Mouse (Mus musculus) brain, embryonic 14.5 days (tissue): ENCODE measurements around the gene Sash1. TPM values are rescaled to one million over a fixed set of nuclear protein-coding genes. Genes with fewer than 3 reads are reported as not detected.

Source experiments
- DNase-seq: peaks from one replicate; pipeline ENCODE4 v3.0.0-alpha.2; 2011; ENCODE audit warnings: low read depth
- CTCF ChIP-seq: fragments of 200-500 bp; IDR thresholded peaks from 2 replicates; pipeline ENCODE4 v1.5.1; 2012; ENCODE audit warnings: inconsistent platforms, mild to moderate bottlenecking, moderate library complexity, borderline replicate concordance; ENCODE audit not compliant: insufficient read depth, insufficient read length; ENCODE audit errors: extremely low read depth
- POLR2A ChIP-seq: fragments of 200-500 bp; IDR thresholded peaks from 2 replicates; pipeline ENCODE4 v1.6.1; 2012; ENCODE audit warnings: mild to moderate bottlenecking, inconsistent platforms, borderline replicate concordance; ENCODE audit not compliant: poor library complexity, insufficient read depth, insufficient read length, severe bottlenecking; ENCODE audit errors: extremely low read depth
- polyA plus RNA-seq: library from polyadenylated mRNA; depleted of rRNA; stranded (reverse); fragments of >200 nt; gene quantifications from 2 replicates; pipeline ENCODE4 v1.2.3, GENCODE M21; 2012

The Sash1 gene
- polyA plus RNA-seq, 1 experiment, result 18.0 TPM

DNA sequence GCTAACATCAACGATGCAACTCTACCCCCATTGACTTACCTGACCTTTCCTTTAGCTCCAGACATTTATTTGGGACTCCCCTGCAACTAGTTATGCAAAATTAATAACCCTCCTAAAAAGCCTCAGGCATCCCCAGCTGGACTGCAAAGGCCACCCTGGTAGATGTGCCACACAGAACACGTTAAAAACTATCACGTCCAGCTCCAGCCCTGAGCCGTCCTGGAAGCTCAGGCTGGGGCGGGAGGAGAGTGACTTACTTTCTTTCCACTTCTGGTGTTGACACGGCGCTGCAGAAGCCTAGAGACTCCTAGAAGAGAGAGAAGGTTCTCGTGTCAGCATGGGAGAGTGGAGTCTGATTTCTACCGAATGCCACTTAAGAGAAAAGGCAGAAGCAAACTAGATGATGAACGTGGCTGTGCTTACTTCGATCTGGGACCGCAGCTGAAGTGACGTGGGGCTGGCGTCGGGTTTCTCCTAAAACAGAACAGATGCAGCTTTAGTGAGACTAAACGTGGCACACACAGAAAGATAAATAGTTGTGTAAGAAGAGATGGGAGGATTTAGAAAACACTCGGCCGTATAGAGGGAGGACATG lies 71.8 kb downstream of the Sash1 start:
- no peak for TF ChIP-seq POLR2A
- DNase-seq, result no peak

DNA sequence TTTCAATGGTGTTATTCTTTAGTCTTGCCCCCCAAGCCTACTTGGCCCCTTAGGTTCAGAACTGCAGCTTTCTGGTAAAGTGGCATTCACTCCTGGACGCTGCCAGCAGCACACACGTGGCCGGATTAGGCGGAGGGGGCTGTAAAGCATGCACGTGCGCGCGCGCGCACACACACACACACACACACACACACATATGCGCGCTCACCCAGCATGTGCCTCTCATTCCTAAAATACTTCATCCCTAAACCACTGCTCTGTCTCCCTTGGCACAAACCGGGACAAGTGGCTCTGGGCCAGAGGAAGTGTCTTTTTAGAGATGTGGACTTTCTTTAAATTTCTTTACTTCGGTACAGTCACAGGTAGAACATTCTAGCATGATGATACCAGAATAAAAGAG lies 72.6 kb downstream of the Sash1 start:
- peak; percentile 34 for DNase-seq
- TF ChIP-seq POLR2A (no peak), CTCF (no peak)

DNA sequence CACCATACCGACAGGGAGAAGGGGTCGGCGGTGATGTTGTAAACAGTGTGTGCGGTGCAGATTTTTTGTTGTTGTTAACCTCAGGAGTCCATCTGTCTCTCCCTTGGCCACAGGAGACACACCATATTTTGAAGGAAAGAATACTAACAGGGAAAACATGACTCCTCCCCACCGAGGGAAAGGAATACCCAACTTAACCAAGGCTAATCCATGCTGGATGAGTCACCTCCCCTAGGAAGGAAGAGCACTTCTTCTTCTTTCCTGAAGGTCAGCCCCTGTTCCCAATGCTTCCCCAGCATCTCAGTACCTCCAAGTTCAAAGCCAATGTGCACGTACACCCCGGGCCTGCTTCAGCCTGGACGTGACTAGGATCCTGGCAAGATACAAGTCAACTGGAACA lies 73.1 kb downstream of the Sash1 start:
- DNase-seq, result no peak
- TF ChIP-seq CTCF, result no peak
- no peak for TF ChIP-seq POLR2A

- TF ChIP-seq POLR2A, result no peak
- no peak for TF ChIP-seq CTCF
- no peak for DNase-seq
These were observed 74.4 kb downstream of the Sash1 start for GRCm38 (mm10) chr10:8811261-8812039.

GRCm38 (mm10) chr10:8810496-8810895 lies 75.4 kb downstream of the Sash1 start:
- no peak for TF ChIP-seq CTCF
- TF ChIP-seq POLR2A, result no peak
- DNase-seq, result no peak

DNA sequence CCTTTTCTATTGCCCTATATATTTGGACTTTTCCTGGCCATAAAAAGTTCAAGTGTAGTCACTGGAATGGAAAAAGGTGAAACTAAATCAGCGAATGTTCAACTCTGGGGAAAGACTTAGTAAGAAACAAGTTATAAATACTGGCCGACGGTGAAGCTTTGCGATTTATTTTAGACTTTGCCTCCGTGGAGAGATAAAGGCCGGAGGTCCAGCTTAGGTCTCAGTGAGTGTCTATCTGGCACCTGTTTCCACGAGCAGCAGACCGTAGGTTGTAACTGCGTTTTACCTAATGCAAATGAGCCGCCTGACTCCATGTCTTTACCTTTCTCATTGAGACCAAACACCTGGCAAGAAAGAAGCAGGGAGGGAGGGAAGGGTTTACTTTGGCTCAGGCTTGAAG lies 77.5 kb downstream of the Sash1 start:
- no peak for DNase-seq
- TF ChIP-seq POLR2A (no peak), CTCF (no peak)

DNA sequence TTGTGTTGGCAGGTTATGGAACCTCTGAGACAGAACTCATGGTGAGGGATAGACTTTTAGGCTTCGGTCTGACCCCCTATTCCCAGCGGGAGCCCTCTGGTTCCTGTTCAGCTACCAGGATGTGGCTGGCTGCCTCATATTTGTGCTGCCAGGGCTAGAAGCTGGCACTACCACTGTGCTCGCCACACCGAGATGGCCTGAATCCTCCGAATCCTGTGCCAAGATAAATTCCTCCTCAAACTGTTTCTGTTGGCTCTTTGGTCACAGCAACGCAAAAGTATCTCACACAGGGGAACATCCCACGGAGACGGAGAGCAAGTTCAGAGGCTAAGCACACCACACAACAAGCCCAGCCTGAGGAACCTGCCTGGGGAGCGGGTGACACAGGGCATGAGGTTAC lies 78.3 kb downstream of the Sash1 start:
- no peak for TF ChIP-seq CTCF
- TF ChIP-seq POLR2A, result no peak
- no peak for DNase-seq

GRCm38 (mm10) chr10:8805402-8805801 lies 80.5 kb downstream of the Sash1 start:
- TF ChIP-seq CTCF, result no peak
- TF ChIP-seq POLR2A, result no peak

GRCm38 (mm10) chr10:8804292-8804691 lies 81.6 kb downstream of the Sash1 start:
- TF ChIP-seq CTCF, result no peak
- TF ChIP-seq POLR2A, result no peak
- DNase-seq, result peak; percentile 74

More at GRCm38 (mm10) chr10:8805402-8805801, 80.5 kb downstream of the Sash1 start:
- DNase-seq, result no peak

DNA sequence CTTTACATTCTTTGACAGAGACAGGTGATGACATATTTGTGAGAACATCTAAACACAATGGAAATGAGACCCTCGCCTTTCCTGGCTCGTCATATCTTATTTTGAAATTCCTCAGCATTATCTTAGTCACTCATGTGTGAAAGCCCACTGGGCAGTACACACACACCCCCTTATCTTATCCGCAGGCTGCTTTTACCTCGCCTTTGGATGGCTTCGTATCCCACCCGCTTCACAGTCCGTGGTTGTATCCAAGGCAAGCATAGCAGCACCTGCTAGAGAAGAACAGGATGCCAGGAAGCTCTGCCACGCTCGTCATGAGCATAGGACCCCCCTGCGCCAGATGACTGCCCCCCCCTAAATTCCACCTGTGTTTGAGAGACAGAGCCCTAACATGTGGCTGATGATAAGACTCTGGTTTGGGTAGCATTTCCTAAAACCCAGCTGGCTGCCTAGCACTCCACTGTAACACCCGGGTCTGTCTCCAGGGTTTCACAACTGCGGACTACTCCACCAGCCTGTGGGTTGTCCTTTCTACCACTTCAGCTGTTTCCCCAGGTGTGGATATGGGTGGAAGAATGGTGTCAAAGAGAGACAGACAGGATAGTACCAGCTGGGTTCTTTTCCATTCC lies 84.0 kb downstream of the Sash1 start:
- no peak for DNase-seq

GRCm38 (mm10) chr10:8801139-8801613 lies 84.7 kb downstream of the Sash1 start:
- TF ChIP-seq POLR2A (no peak), CTCF (peak; percentile 11; the same call in 1 of the 2 replicates)

More for the DNA sequence above, 84.0 kb downstream of the Sash1 start:
- TF ChIP-seq CTCF, result no peak
- TF ChIP-seq POLR2A, result no peak

DNA sequence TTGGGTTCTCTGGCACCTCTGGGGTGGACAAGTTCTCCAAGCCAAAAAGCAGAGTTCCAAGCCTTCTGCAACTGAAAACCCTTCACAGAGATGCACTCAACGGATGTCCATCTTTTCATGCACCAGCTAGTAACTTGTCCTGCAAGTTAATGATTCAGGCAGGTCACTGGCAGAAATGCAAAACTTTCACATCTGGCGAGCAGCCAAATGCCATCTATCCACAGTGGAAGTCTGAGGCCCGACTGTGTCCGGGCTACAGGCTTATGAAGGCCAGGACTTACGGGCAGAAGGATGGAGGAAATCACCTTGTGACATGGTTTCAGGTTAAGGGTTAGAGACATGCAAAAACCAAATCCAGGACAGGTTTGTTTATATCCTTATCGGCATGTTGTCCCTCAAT lies 88.0 kb downstream of the Sash1 start:
- DNase-seq, result no peak
- TF ChIP-seq CTCF (no peak), POLR2A (no peak)

More at GRCm38 (mm10) chr10:8801139-8801613, 84.7 kb downstream of the Sash1 start:
- peak; percentile 84 for DNase-seq

- DNase-seq, result peak; percentile 79
- TF ChIP-seq CTCF (peak; percentile 90), POLR2A (no peak)
These were observed 90.5 kb downstream of the Sash1 start for GRCm38 (mm10) chr10:8795336-8795735.
